Mouse (Mus musculus) myocyte (in vitro differentiated cells): ENCODE results near the gene Aff3. TPM values are rescaled to one million over a fixed set of nuclear protein-coding genes. Genes with fewer than 3 reads are reported as not detected.

Source experiments
- H3K27me3 ChIP-seq: one replicate; pipeline ENCODE4 v1.6.1; 2011; ENCODE audit not compliant: control insufficient read depth, insufficient read depth, insufficient read length
- H3K36me3 ChIP-seq: one replicate; pipeline ENCODE4 v1.6.1; 2011; ENCODE audit not compliant: control insufficient read depth, insufficient read depth
- H3K4me2 ChIP-seq: one replicate; pipeline ENCODE4 v1.6.1; 2011; ENCODE audit warnings: low read depth, control low read depth
- H3K4me3 ChIP-seq: one replicate; pipeline ENCODE4 v1.5.1; 2011; ENCODE audit warnings: mild to moderate bottlenecking, control low read depth, moderate library complexity
- H3K79me2 ChIP-seq: one replicate; pipeline ENCODE4 v1.6.1; 2011; ENCODE audit not compliant: control insufficient read depth, insufficient read depth
- H3ac ChIP-seq: one replicate; pipeline ENCODE4 v1.6.1; 2011; ENCODE audit not compliant: control insufficient read depth, insufficient read length
- CEBPB ChIP-seq: IDR thresholded peaks from 2 replicates; pipeline ENCODE4 v1.6.1; 2011; ENCODE audit warnings: mild to moderate bottlenecking, moderate library complexity; ENCODE audit not compliant: poor library complexity, insufficient read depth, severe bottlenecking
- E2F4 ChIP-seq: IDR thresholded peaks from one replicate; pipeline ENCODE4 v1.6.1; 2011; ENCODE audit warnings: mild to moderate bottlenecking, control low read depth, moderate library complexity; ENCODE audit not compliant: insufficient read depth
- MAX ChIP-seq: IDR thresholded peaks from one replicate; pipeline ENCODE4 v1.6.1; 2011; ENCODE audit warnings: low read depth, mild to moderate bottlenecking, control low read depth
- MYOD1 ChIP-seq, 3 experiments: IDR thresholded peaks; one replicate each; pipeline ENCODE4 v1.6.1; 2011; ENCODE audit warnings: control low read depth in 2 of 3, low read depth in 2 of 3, mild to moderate bottlenecking in 2 of 3, moderate library complexity in 1 of 3; ENCODE audit not compliant: insufficient read length in 2 of 3, control insufficient read depth in 1 of 3
- MYOG ChIP-seq, 3 experiments: IDR thresholded peaks; one replicate each; pipeline ENCODE4 v1.6.1; 2011; ENCODE audit warnings: control low read depth in 2 of 3, low read depth in 2 of 3, mild to moderate bottlenecking in 2 of 3; ENCODE audit not compliant: insufficient read length in 2 of 3, control insufficient read depth in 1 of 3, insufficient read depth in 1 of 3
- POLR2A ChIP-seq: IDR thresholded peaks from one replicate; pipeline ENCODE4 v1.6.1; 2011; ENCODE audit warnings: low read depth, mild to moderate bottlenecking, control low read depth, moderate library complexity; ENCODE audit not compliant: insufficient read length
- POLR2AphosphoS2 ChIP-seq: IDR thresholded peaks from one replicate; pipeline ENCODE4 v1.6.1; 2011; ENCODE audit warnings: low read depth, control low read depth; ENCODE audit not compliant: insufficient read length
- REST ChIP-seq: IDR thresholded peaks from one replicate; pipeline ENCODE4 v1.6.1; 2011; ENCODE audit warnings: mild to moderate bottlenecking, control low read depth, moderate library complexity; ENCODE audit not compliant: insufficient read depth, insufficient read length
- SRF ChIP-seq: IDR thresholded peaks from one replicate; pipeline ENCODE4 v1.6.1; 2011; ENCODE audit warnings: low read depth; ENCODE audit not compliant: control insufficient read depth, insufficient read length
- TCF12 ChIP-seq: IDR thresholded peaks from one replicate; pipeline ENCODE4 v1.6.1; 2011; ENCODE audit warnings: mild to moderate bottlenecking, control low read depth; ENCODE audit not compliant: poor library complexity, insufficient read depth, severe bottlenecking
- TCF3 ChIP-seq: IDR thresholded peaks from one replicate; pipeline ENCODE4 v1.6.1; 2011; ENCODE audit warnings: low read depth, control low read depth; ENCODE audit not compliant: insufficient read length
- USF1 ChIP-seq: IDR thresholded peaks from one replicate; pipeline ENCODE4 v1.6.1; 2011; ENCODE audit warnings: low read depth, mild to moderate bottlenecking, control low read depth, moderate library complexity
- polyA plus RNA-seq: library from polyadenylated mRNA; unstranded; fragments of >200 nt; fragmentation: generic; extraction: Trizol; gene quantifications from one replicate; pipeline ENCODE4 v1.2.1, GENCODE M21; 2012; ENCODE audit warnings: missing spikeins

The Aff3 gene
- polyA plus RNA-seq, 1 experiment: not detected

DNA sequence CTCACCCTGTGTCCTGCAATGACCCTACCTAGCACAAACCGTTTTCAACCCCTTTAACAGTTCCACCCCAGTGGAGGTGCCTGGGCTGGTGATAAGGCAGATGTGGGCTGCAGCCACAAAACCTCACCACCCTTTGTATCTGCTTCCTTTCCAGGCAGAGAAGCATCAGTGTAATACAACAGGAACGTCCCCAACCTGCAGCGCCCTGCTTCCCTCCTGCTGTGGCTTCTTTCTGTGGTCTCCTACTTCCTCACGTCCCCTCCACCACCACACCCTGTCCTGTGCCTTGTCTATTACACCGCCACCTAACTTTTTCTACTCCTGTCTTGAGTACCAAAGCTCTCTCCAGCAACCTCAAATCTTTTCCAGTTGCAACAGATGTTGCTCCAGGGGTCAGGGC is 29.4 kb upstream of the Aff3 start:
- H3K36me3 ChIP-seq: no peaks in the 10 kb centered on the region
- H3K4me2 ChIP-seq: no peak overlapping the region
- H3K4me3 ChIP-seq: no peak overlapping the region
- H3K79me2 ChIP-seq: no peaks in the 10 kb centered on the region
- TF ChIP-seq POLR2AphosphoS2 (no peak), TCF12 (no peak), TCF3 (no peak)
- no peaks in the 10 kb centered on the region for H3K27me3 ChIP-seq
- no peak overlapping the region for H3ac ChIP-seq

DNA sequence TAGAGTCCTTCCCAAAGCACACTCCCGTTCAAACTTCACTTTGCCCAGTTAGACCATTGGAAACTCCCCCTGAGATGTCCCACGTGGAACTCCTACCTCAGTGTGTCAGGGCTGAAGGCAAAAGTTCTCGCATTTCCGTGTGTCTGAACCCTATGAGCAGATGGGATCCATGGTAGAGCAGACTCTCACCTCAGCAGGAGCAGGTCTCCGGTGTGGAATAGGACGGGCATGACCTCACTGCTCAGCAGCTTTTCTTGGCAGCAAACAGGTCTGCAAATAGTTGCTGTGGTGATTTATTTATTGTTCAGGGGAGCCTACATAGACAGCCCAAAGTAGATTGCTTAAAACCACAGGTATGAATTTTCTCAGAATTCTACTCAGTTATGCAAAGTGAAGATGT is 25.7 kb upstream of the Aff3 start:
- H3K79me2 ChIP-seq: no peaks in the 10 kb centered on the region
- H3K27me3 ChIP-seq: no peaks in the 10 kb centered on the region
- TF ChIP-seq USF1: no peak
- TF ChIP-seq POLR2A: no peak
- no peak for TF ChIP-seq TCF12
- H3K4me2 ChIP-seq: no peak overlapping the region
- no peaks in the 10 kb centered on the region for H3K36me3 ChIP-seq
- H3ac ChIP-seq: no peak overlapping the region
- H3K4me3 ChIP-seq: no peak overlapping the region

DNA sequence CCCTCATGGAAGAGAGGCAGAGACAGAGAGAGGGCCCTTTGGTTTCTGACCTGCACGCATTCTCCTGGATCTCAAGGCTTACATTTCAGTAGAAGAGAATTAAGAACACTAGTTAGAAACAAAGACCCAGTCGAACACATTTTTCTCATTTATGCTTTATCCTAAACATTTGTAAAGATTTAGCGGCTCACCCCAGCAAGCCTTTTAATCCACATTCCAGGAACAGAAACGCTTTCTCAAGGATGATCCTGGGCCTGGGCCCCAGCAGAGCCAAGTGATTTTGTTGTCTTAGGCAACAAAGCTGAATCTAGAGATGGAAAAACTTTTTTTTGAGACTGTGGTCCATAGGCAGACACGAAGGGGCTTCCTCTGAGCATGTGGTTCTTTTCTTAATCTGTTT is 23.5 kb upstream of the Aff3 start:
- Histone ChIP-seq H3K4me3 (no peak overlapping the region), H3ac (no peak overlapping the region), H3K36me3 (no peaks in the 10 kb centered on the region), H3K4me2 (no peak overlapping the region), H3K27me3 (no peaks in the 10 kb centered on the region), H3K79me2 (no peaks in the 10 kb centered on the region)
- no peak for TF ChIP-seq TCF12
- no peak for TF ChIP-seq E2F4
- TF ChIP-seq MYOG (IDR thresholded peaks at IDR 0.05; ENCODE audit: control insufficient read depth in 1 of 3, insufficient read depth in 1 of 3, insufficient read length in 2 of 3, low read depth in 2 of 3): no peak
- no peak for TF ChIP-seq TCF3
- TF ChIP-seq CEBPB: no peak
- no peak for TF ChIP-seq USF1
- TF ChIP-seq POLR2AphosphoS2: no peak
- no peak for TF ChIP-seq MAX
- no peak for TF ChIP-seq SRF

DNA sequence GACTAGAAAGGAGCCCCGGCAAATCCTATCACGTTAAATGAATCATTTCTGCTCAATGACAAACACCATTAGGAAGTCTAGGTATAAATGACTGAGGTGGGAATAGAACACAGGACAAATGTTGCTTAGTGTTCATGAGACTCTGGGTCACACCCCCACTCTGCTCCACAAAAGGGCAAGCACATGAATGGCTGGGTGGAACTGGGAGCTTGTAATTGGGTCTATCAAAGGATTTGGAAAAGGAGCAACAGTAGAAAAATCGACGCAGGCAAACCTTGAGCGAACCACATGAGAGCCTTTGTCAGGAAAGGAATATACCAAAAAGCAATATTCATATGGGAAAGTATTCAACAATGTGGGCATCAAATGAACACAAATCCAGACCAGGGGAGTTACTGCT is 21.0 kb upstream of the Aff3 start:
- Histone ChIP-seq H3ac (no peak overlapping the region), H3K36me3 (no peaks in the 10 kb centered on the region), H3K4me3 (no peak overlapping the region), H3K27me3 (no peaks in the 10 kb centered on the region), H3K4me2 (no peak overlapping the region), H3K79me2 (no peaks in the 10 kb centered on the region)
- TF ChIP-seq MYOD1 (IDR thresholded peaks at IDR 0.05; ENCODE audit: control insufficient read depth in 1 of 3, insufficient read length in 2 of 3, low read depth in 2 of 3) (no peak), SRF (no peak), POLR2A (no peak), TCF3 (no peak), CEBPB (no peak), POLR2AphosphoS2 (no peak), USF1 (no peak), TCF12 (no peak), MYOG (IDR thresholded peaks at IDR 0.05; ENCODE audit: control insufficient read depth in 1 of 3, insufficient read depth in 1 of 3, insufficient read length in 2 of 3, low read depth in 2 of 3) (no peak), MAX (no peak), REST (no peak)

DNA sequence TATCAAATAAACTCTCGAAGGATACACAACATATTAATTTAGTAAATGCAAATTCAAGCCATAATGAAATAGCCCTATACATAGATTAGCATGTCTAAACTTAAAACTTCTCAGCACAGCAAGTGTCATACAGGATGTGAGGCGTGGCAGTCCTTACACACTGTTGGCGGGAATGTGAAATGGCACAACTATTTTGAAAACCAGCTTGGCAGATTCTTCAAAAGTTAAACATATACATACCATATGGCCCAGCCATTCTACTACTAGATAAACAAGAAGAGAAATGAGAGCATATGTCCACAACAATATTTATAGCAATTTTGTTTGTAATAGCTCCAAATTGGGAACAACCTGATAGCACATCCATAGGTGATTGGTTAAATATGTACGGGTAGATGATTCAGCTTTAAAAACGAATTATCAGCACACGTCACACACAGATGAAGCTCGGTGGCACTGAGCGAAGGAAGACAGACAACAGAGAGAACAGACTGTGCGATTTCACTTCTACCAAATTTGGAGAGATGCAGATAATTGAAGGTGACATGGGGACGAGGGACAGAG is 18.5 kb upstream of the Aff3 start:
- Histone ChIP-seq H3K27me3 (no peaks in the 10 kb centered on the region), H3K36me3 (no peaks in the 10 kb centered on the region), H3K4me3 (no peak overlapping the region), H3K79me2 (no peaks in the 10 kb centered on the region), H3ac (no peak overlapping the region), H3K4me2 (no peak overlapping the region)
- no peak for TF ChIP-seq POLR2AphosphoS2
- no peak for TF ChIP-seq MYOD1 (IDR thresholded peaks at IDR 0.05; ENCODE audit: control insufficient read depth in 1 of 3, insufficient read length in 2 of 3, low read depth in 2 of 3)
- no peak for TF ChIP-seq CEBPB

DNA sequence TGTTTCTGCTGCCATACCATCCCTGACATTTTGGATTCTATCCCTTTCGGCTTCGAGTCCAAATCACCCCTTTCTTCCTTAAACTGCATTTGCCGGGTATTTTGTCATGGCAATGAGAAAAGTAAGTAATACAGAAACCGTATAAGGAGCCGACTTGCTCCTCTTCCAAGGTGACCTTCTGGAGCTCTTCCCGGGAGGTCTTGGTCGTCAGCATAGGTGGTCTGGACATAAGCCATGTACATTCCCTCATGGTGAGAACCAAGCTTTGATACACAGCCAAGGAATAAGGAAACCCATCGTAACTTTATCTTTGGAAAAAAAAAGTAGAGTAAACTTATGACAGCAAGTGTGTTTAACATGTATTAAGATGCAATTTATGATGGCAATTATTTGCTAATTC is 15.1 kb upstream of the Aff3 start:
- H3K79me2 ChIP-seq: no peaks in the 10 kb centered on the region
- no peak overlapping the region for H3K4me2 ChIP-seq
- H3K27me3 ChIP-seq: no peaks in the 10 kb centered on the region
- no peaks in the 10 kb centered on the region for H3K36me3 ChIP-seq
- no peak overlapping the region for H3K4me3 ChIP-seq
- TF ChIP-seq POLR2AphosphoS2: no peak
- TF ChIP-seq E2F4: no peak
- no peak for TF ChIP-seq USF1
- TF ChIP-seq MYOG (IDR thresholded peaks at IDR 0.05; ENCODE audit: control insufficient read depth in 1 of 3, insufficient read depth in 1 of 3, insufficient read length in 2 of 3, low read depth in 2 of 3): no peak
- TF ChIP-seq TCF12: no peak
- no peak for TF ChIP-seq MYOD1 (IDR thresholded peaks at IDR 0.05; ENCODE audit: control insufficient read depth in 1 of 3, insufficient read length in 2 of 3, low read depth in 2 of 3)
- TF ChIP-seq POLR2A: no peak
- no peak for TF ChIP-seq MAX
- TF ChIP-seq REST: no peak
- no peak for TF ChIP-seq SRF
- TF ChIP-seq TCF3: no peak
- no peak for TF ChIP-seq CEBPB
- no peak overlapping the region for H3ac ChIP-seq
